Mouse (Mus musculus) urinary bladder, postnatal 36 days (tissue): Measurements from ENCODE around the gene Rragd.
A peak's percentile ranks its signal among the peaks of the same experiment; 100 is the strongest.
"Not testable (repeated sequence)": the region's sequence is repeated elsewhere in the genome, so short reads cannot be mapped to it uniquely, and the experiment has no call there.

ENCODE experiments used
- DNase-seq, 2 experiments: peaks; one replicate each; pipeline ENCODE4 v3.0.0; 2022; ENCODE audit warnings: low spot score in 2 of 2, mixed read lengths in 1 of 2

Rragd gene

GRCm38 (mm10) chr4:32982716-32983175, at the start of gene Rragd:
Rragd (plus strand) TSS chr4:32983037.
- no peak for DNase-seq

DNA sequence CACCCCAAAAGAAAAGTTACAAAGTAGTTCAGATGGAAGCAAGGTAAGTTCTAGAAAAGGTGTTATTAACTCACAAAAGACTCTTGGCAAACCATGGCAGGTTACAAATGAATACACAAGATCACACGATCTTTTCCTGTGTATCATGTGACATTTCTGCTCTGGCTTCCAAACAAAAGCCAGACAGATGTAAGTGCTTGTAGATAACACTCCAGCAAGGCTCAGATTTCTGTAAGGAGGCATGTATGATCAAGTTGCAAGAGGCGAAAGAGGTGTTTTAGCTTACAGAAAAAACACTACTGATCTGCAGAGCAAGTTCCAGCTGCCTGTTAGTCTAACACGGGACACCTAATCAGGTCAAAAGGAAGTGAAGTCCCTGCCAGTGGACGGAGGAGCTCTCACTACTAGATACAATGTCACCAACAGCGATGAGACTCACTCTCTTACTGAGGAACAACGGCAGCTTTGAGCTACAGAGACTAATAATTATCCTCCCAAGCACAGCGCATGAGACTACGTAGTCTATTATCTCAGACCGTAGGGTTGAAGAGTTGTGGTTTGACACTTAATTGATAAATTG, 46.0 kb upstream of the Rragd start:
- no peak for DNase-seq

GRCm38 (mm10) chr4:32939521-32939920, 43.3 kb upstream of the Rragd start:
- no peak for DNase-seq

DNA sequence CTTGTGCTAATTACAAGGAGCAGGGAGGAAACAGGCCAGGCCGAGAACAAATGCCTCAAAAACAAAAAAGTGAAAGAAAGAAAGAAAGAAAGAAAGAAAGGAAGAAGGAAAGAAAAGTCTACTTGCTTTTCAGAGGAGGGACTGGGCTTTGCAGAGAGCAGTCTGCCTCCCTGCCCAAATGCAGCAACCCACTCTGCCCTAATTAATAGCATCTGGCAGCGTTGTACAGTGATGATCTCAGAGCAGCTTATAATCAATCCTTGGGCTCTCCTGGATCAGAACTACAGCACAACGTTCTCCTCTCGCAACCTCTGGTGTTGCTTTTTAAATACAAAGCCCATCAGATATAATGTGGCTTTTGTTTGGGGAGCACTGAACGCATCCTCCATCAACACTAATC, 42.9 kb upstream of the Rragd start:
- no peak for DNase-seq

DNA sequence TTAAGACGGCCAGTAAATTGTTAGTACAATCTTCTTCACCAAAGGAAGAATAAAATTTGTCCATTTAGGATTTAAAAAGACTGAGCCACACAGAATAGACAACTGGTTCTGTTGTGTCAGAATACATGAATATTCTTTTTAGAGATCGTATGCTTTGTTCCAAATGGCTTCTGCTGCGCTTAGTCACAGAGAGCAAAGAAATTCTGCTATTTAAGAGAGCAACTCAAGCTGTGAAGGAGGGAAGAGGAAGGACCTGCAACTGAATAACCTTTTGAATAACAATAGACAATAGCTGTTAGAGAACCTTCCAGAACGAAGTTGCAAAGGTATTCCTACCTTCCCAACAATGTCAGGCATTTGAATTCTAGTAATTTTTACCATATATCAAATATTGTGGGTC, 41.9 kb upstream of the Rragd start:
- no peak for DNase-seq

- DNase-seq: no peak
Observed at GRCm38 (mm10) chr4:32947631-32948030, 35.2 kb upstream of the Rragd start.

GRCm38 (mm10) chr4:32948696-32949095, 34.1 kb upstream of the Rragd start:
- no peak for DNase-seq

- DNase-seq: peak; percentile 64 to 68
Observed at GRCm38 (mm10) chr4:32950356-32951034, 32.3 kb upstream of the Rragd start, which contains the start of gene Ankrd6. Ankrd6 (minus strand) TSS chr4:32950841.

- no peak for DNase-seq
Observed at GRCm38 (mm10) chr4:32951035-32951940, 31.5 kb upstream of the Rragd start.

DNA sequence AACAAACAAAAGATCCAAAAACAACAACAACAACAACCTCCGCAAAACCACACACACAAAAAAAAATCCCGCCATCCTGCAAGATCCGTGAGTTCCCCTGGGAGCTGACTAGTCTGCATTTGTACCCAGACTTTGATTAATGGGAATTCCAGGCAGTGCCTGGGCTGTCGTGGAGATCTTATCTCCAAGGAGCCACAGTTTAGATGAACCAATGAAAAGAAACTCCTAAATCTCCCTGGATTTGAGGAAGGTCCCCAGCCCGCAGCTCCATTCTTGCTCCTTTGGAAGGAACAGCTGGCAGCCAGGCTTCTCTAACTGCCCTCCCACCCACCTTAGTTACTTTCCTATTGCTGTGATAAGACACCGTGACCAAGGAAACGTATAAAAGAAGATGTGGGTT, 30.2 kb upstream of the Rragd start:
- no peak for DNase-seq

DNA sequence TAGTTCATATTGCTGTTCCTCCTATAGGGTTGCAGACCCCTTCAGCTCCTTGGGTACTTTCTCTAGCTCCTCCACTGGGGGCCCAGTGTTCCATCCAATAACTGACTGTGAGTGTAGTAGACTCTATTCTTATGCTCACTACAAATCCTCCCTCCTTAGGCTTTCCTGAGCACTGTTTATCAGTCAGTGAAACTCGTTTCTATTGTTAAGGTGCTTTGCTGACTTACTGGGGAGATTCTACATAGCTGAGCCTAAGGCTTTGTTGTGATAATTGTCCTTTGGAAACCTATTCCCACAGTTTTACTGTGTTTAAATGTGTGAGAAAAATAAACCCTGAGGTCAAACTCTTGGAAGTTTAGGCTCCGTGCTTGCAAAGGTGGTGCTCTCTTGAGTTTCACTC, 26.4 kb upstream of the Rragd start:
- DNase-seq: no peak

DNA sequence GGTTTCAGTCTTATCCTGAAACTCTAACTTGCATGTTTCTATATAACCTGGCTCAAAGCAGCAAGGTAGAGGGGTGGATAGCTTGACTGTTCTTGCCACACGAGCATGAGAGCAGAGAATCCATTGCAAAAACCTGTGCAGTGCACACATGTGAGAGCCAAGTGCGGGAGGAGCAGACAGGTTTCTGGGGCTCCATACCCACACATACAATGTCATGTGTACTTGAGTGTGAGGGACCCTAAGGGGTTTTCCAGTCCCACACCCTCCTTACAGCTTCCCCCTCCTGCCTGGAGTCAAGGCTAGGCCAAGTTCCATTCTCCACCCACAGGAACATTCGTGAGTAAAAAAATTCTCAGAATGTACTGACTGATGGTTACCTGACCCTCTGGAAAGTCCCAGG, 21.4 kb upstream of the Rragd start:
- DNase-seq: no peak

GRCm38 (mm10) chr4:32964619-32965018, 18.2 kb upstream of the Rragd start:
- DNase-seq: not testable (repeated sequence)

- no peak for DNase-seq
Observed at GRCm38 (mm10) chr4:32977331-32977730, 5.5 kb upstream of the Rragd start.

GRCm38 (mm10) chr4:32980061-32980460, 2.8 kb upstream of the Rragd start:
- no peak for DNase-seq

GRCm38 (mm10) chr4:32981617-32982016, 1.2 kb upstream of the Rragd start:
- no peak for DNase-seq

GRCm38 (mm10) chr4:32982041-32982715, 659 bp upstream of the Rragd start:
- no peak for DNase-seq

DNA sequence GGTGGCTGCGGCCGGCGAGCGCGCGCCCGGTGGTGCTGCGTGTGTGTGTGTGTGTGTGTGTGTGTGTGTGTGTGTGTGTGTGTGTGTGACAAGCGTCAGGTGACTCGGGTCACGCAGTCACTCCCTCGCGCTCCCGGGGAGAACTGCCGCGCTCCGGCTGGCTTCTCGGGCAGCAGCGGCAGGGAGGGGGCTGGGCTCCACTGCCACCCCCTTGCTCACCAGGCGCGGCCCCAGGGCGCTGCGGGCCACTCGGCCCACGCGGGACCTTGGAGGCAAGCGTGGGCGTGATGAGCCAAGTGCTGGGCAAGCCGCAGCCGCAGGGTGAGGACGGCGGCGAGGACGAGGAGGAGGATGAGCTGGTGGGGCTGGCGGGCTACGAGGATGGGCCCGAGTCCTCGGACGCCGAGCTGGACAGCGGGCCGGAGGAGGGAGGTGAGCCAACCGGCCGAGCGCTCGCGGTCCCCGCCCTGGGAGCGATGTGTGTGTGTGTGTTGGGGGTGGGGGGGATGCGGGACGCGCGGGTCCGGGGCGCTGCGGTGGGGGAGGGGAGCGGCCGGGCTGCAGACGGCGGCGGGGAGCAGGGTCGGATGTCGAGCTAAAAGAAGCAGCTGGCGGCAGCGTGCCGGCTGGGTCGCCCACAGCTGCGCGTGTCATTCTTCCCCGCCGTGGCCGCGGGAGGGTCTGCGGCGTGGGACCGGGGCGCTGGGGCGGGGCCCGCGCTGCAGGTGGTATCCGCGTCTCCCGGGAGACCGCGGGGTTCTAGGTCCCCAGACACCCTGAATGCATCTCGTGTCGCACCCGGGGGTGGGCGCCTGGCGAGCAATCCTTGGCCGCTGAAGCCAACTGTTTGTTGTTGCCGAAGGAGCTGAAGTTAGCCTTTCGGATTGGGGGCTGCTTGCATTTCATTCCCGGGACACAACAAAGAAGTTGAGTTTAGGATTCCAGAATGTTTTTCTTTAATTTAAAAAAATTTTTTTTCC, 629 bp downstream of the Rragd start:
- DNase-seq: peak; percentile 30 to 39

DNA sequence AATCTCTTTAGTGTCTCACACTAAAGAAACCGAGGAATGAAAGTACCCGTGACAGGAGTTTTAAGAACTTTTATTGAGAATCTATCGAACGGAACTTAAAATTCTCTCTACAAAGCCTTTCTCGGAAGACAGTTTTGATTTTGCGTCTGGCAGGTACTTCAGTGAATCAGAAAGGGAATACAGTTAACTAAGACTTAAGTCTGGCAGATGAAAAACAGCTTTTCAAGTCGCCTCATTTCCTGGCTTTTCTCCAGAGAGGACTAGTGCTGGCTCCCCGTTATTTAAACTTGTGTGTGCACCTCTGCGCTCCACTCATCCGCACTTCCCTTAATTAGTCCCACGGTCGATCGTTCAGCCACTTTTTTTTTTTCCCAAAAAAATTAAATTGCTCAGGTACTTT, 1.4 kb downstream of the Rragd start:
- no peak for DNase-seq

GRCm38 (mm10) chr4:32984801-32985675, 2.2 kb downstream of the Rragd start:
- no peak for DNase-seq
